Mouse (Mus musculus) heart, embryonic 15.5 days (tissue): ENCODE results near the gene Rab3il1. TPM values are rescaled to one million over a fixed set of nuclear protein-coding genes. Genes with fewer than 3 reads are reported as not detected.
"Not testable (repeated sequence)": the region's sequence is repeated elsewhere in the genome, so short reads cannot be mapped to it uniquely, and the experiment has no call there.

ENCODE experiments used
- ATAC-seq: fragments of 200-750 bp; cut with Nextera tagmentation; replicated peaks from 2 replicates; pipeline ENCODE4 v1.8.0; 2017; ENCODE audit warnings: low read depth, moderate TSS enrichment; ENCODE audit not compliant: insufficient number of reproducible peaks, insufficient read depth, low FRiP score
- H3K27ac ChIP-seq: fragments of 300-500 bp; sonication (generic); 2 replicates; pipeline ENCODE4 v1.5.1; 2015; ENCODE audit warnings: mild to moderate bottlenecking, inconsistent platforms
- H3K27me3 ChIP-seq: fragments of 300-500 bp; sonication (generic); 2 replicates; pipeline ENCODE4 v1.6.1; 2015; ENCODE audit warnings: inconsistent platforms
- H3K36me3 ChIP-seq: fragments of 300-500 bp; sonication (generic); 2 replicates; pipeline ENCODE4 v1.6.1; 2015; ENCODE audit warnings: mild to moderate bottlenecking, inconsistent platforms
- H3K4me1 ChIP-seq: fragments of 300-500 bp; sonication (generic); replicated peaks from 2 replicates; pipeline ENCODE4 v1.6.1; 2015; ENCODE audit warnings: inconsistent platforms
- H3K4me2 ChIP-seq: fragments of 300-500 bp; sonication (generic); 2 replicates; pipeline ENCODE4 v1.6.1; 2015; ENCODE audit warnings: inconsistent platforms, mild to moderate bottlenecking, moderate library complexity
- H3K4me3 ChIP-seq: fragments of 300-500 bp; sonication (generic); 2 replicates; pipeline ENCODE4 v1.5.1; 2015; ENCODE audit warnings: mild to moderate bottlenecking, inconsistent platforms
- H3K9ac ChIP-seq: fragments of 300-500 bp; sonication (generic); 2 replicates; pipeline ENCODE4 v1.6.1; 2015; ENCODE audit warnings: mild to moderate bottlenecking, inconsistent platforms
- H3K9me3 ChIP-seq: fragments of 300-500 bp; sonication (generic); replicated peaks from 2 replicates; pipeline ENCODE4 v1.6.1; 2016; ENCODE audit warnings: inconsistent platforms
- WGBS: fragments of 180-500 bp; shearing (Covaris S2); methylation state at CpG from one replicate; pipeline ENCODE4 v1.1.7; 2015; ENCODE audit warnings: mixed read lengths; 5-methylcytosine and 5-hydroxymethylcytosine counted together
- polyA plus RNA-seq: library from polyadenylated mRNA; unstranded; fragments of >200 nt; fragmentation: Nextera tagmentation; extraction: Ambion mirVana; gene quantifications from 2 replicates; pipeline ENCODE4 v1.2.1, GENCODE M21; 2015

Rab3il1 gene
- polyA plus RNA-seq, 1 experiment from 2014 or later, result 21.8 TPM

DNA sequence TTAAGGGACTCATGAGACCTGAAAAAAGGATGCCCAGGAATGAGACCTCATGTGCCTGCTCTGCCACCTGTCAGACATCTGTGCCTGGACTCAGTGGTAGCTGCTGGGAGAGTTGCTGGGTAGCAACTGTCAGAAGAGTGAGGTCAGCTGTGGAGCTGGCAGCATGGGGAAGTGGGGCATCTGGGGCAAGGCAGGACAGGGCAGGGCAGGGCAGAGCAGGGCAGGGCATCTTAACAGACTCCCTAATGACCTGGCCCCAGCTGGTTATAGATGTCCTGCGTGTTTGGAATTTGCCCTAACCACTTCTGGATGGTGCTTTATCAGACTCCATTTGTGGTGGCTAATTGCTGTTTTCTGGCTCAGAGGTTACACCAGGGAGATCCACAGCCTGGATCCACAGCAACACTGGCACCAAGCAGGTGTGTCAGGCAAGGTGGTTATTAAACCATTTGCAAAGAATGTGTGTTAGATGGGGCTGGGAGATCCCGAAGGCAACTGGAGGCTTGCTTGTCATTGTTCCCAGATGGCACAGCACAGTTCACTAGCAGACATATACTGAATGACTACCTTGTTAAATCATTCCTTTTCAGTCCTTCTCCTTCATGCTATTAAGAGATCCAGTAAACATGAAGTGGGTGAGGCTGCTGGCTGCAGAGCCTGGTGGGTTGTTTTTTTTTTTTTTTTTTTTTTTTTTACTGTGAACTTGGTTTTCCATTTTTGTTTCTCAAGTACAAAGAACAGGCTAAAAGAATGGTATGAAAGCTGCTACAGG lies 35.2 kb upstream of the Rab3il1 start:
- H3K9ac ChIP-seq, result no peak overlapping the region
- H3K4me2 ChIP-seq, result no peak overlapping the region
- H3K9me3 ChIP-seq, result no peaks in the 10 kb centered on the region
- H3K27me3 ChIP-seq, result no peaks in the 10 kb centered on the region
- WGBS, result 61% methylated on average over 2 of the region's 2 CpGs
- no peak for ATAC-seq
- H3K36me3 ChIP-seq, result no peaks in the 10 kb centered on the region
- no peak overlapping the region for H3K27ac ChIP-seq
- no peak overlapping the region for H3K4me3 ChIP-seq
- H3K4me1 ChIP-seq, result peaks cover 5% of the 10 kb centered on the region; the same call in 1 of the 2 replicates

GRCm38 (mm10) chr19:9968081-9968787 lies 33.2 kb upstream of the Rab3il1 start:
- no peaks in the 10 kb centered on the region for H3K27me3 ChIP-seq
- H3K4me1 ChIP-seq, result peaks cover 5% of the 10 kb centered on the region; the same call in 1 of the 2 replicates
- no peak overlapping the region for H3K4me3 ChIP-seq
- ATAC-seq, result no peak
- no peaks in the 10 kb centered on the region for H3K9me3 ChIP-seq
- H3K36me3 ChIP-seq, result no peaks in the 10 kb centered on the region
- no peak overlapping the region for H3K9ac ChIP-seq
- WGBS, result 81% methylated on average over 10 of the region's 10 CpGs
- H3K4me2 ChIP-seq, result no peak overlapping the region
- no peak overlapping the region for H3K27ac ChIP-seq

DNA sequence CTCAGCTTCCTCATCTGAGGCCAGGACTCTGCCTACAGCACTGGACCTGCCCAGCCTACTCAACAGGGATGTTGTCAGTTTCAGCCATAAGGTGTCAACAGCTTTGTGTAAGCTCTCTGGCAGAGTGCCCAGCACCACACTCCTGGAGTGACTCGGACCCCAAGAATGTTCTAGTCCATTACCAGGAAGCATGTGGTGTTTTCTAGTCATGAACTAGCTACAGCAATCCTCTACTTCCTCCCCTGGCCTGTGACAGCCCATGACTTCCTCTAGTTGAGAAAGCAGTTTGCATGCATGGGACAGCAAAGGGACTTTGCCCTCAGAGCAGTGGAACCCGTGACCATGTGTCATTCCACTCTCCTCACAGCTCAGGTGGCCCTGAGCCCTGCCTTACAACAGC lies 26.6 kb upstream of the Rab3il1 start:
- not testable (repeated sequence) for H3K36me3 ChIP-seq, H3K4me2 ChIP-seq, H3K9me3 ChIP-seq, H3K4me3 ChIP-seq, H3K27me3 ChIP-seq, H3K9ac ChIP-seq
- ATAC-seq, result peak; percentile 72
- Histone ChIP-seq H3K4me1 (peaks cover 22% of the 10 kb centered on the region), H3K27ac (peak overlapping the region; percentile 59)
- 28% methylated on average over 2 of the region's 2 CpGs for WGBS

- ATAC-seq, result no peak
- WGBS, result 74% methylated on average over 10 of the region's 10 CpGs
- Histone ChIP-seq H3K27me3 (no peaks in the 10 kb centered on the region), H3K9ac (no peak overlapping the region), H3K27ac (no peak overlapping the region), H3K4me2 (no peak overlapping the region), H3K36me3 (no peaks in the 10 kb centered on the region), H3K9me3 (no peaks in the 10 kb centered on the region), H3K4me3 (no peak overlapping the region), H3K4me1 (peaks cover 29% of the 10 kb centered on the region)
These were observed 24.4 kb upstream of the Rab3il1 start for GRCm38 (mm10) chr19:9977085-9977484.

DNA sequence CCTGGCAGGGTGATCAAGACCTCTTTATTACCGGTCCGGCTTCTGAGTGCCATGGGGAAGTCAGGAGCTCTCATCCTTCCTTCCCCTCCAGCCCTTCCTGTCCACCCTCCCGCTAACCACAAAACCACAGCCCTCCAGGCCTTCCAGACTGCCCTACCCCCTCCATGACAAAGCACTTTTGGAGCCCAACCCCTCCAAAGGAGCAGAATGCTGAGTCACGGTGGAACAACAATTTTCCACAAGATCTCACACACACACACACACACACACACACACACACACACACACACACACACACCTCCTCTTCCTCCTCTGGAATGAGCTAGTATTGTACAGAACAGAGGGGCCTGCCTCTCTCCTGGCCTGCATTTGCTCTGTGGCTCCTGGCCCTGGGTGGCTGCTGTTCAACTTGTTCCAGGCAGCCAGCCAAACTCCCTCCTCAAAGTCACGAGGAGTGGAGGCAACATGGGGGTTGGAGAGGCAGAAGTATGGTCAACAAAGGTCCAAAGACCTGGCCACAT lies 23.0 kb upstream of the Rab3il1 start:
- peak; percentile 42; the same call in 1 of the 2 replicates for ATAC-seq
- H3K27me3 ChIP-seq, result no peaks in the 10 kb centered on the region
- peaks cover 31% of the 10 kb centered on the region for H3K4me1 ChIP-seq
- no peaks in the 10 kb centered on the region for H3K9me3 ChIP-seq
- no peaks in the 10 kb centered on the region for H3K36me3 ChIP-seq
- H3K9ac ChIP-seq, result no peak overlapping the region
- H3K4me2 ChIP-seq, result no peak overlapping the region
- WGBS, result 34% methylated on average over 5 of the region's 5 CpGs
- H3K27ac ChIP-seq, result peak overlapping the region; percentile 81
- no peak overlapping the region for H3K4me3 ChIP-seq

GRCm38 (mm10) chr19:9979156-9979555 lies 22.3 kb upstream of the Rab3il1 start:
- 79% methylated on average over 2 of the region's 2 CpGs for WGBS
- Histone ChIP-seq H3K27me3 (no peaks in the 10 kb centered on the region), H3K36me3 (peaks cover 2% of the 10 kb centered on the region; the same call in 1 of the 2 replicates), H3K9ac (no peak overlapping the region), H3K9me3 (no peaks in the 10 kb centered on the region), H3K4me2 (no peak overlapping the region), H3K4me3 (no peak overlapping the region), H3K27ac (peak overlapping the region; percentile 81), H3K4me1 (peaks cover 37% of the 10 kb centered on the region)
- no peak for ATAC-seq

- H3K27me3 ChIP-seq, result no peaks in the 10 kb centered on the region
- WGBS, result 85% methylated on average over 4 of the region's 4 CpGs
- H3K36me3 ChIP-seq, result peaks cover 13% of the 10 kb centered on the region
- no peaks in the 10 kb centered on the region for H3K9me3 ChIP-seq
- H3K4me2 ChIP-seq, result no peak within 1 kb of the TSS
- peaks cover 36% of the 10 kb centered on the region for H3K4me1 ChIP-seq
- no peak for ATAC-seq
- H3K4me3 ChIP-seq, result no peak within 1 kb of the TSS
- peak within 1 kb of the TSS; percentile 99; the same call in 1 of the 2 replicates for H3K27ac ChIP-seq
- H3K9ac ChIP-seq, result no peak within 1 kb of the TSS
These were observed 21.2 kb upstream of the Rab3il1 start, which contains the start of gene Fth1 for GRCm38 (mm10) chr19:9980258-9980657. TSS of gene Fth1 (plus strand) at chr19:9980598.

- Histone ChIP-seq H3K4me2 (peak overlapping the region; percentile 71), H3K4me3 (peak overlapping the region; percentile 89), H3K27me3 (no peaks in the 10 kb centered on the region), H3K36me3 (peaks cover 20% of the 10 kb centered on the region), H3K9ac (peak overlapping the region; percentile 57), H3K27ac (peak overlapping the region; percentile 99), H3K9me3 (no peaks in the 10 kb centered on the region), H3K4me1 (peaks cover 33% of the 10 kb centered on the region)
- no peak for ATAC-seq
- 58% methylated on average over 4 of the region's 4 CpGs for WGBS
These were observed 19.8 kb upstream of the Rab3il1 start for GRCm38 (mm10) chr19:9981621-9982020.

DNA sequence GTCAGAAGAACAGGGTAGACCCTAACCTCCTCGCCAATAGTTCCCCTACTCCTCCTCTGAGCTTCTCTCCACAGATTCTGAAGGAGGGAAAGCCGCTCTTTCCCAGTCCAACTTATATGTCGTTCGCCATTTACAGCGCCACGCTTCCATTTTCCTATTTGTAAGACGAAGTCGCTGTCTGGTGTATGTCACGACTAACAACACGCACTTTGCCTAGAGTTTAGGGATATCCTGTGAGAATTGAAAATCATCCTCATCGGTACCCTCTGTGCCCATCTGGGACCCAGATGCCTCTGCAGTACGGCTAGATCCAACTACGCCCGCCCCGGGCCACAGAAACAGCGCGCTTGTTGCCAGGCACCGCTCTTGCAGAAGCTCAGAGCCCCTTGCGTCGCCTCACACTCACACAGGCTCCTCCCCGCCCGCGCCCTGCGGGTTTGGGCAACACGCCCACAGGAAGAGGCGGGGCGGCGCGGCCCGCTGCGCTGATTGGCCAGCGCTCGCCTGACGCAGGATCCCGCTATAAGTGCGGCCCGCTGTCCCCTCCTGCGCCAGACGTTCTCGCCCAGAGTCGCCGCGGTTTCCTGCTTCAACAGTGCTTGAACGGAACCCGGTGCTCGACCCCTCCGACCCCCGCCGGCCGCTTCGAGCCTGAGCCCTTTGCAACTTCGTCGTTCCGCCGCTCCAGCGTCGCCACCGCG lies 19.2 kb upstream of the Rab3il1 start:
- peak; percentile 97 for ATAC-seq
- WGBS, result under 1% methylated on average over 59 of the region's 59 CpGs

GRCm38 (mm10) chr19:9982852-9983542 lies 18.5 kb upstream of the Rab3il1 start:
- H3K27me3 ChIP-seq, result no peaks in the 10 kb centered on the region
- H3K27ac ChIP-seq, result peak overlapping the region; percentile 99
- peak overlapping the region; percentile 89 for H3K4me3 ChIP-seq
- H3K9me3 ChIP-seq, result no peaks in the 10 kb centered on the region
- peak; percentile 69 for ATAC-seq
- peaks cover 36% of the 10 kb centered on the region for H3K4me1 ChIP-seq
- peak overlapping the region; percentile 86 for H3K4me2 ChIP-seq
- H3K9ac ChIP-seq, result peak overlapping the region; percentile 97
- under 1% methylated on average over 31 of the region's 31 CpGs for WGBS
- peaks cover 20% of the 10 kb centered on the region for H3K36me3 ChIP-seq

More for the DNA sequence above, 19.2 kb upstream of the Rab3il1 start:
- peak overlapping the region; percentile 89 for H3K4me3 ChIP-seq
- peak overlapping the region; percentile 86 for H3K4me2 ChIP-seq
- H3K27me3 ChIP-seq, result no peaks in the 10 kb centered on the region
- H3K9ac ChIP-seq, result peak overlapping the region; percentile 97
- peaks cover 34% of the 10 kb centered on the region for H3K4me1 ChIP-seq
- H3K27ac ChIP-seq, result peak overlapping the region; percentile 99
- peaks cover 20% of the 10 kb centered on the region for H3K36me3 ChIP-seq
- no peaks in the 10 kb centered on the region for H3K9me3 ChIP-seq
